9 mouse cellular contexts compared by ENCODE assay signal in genomic region chr8:75134603-75135391, GRCm38 (mm10). TPM values are rescaled to one million over a fixed set of nuclear protein-coding genes. Genes with fewer than 3 reads are reported as not detected.
DNase-seq lines count a peak whose midpoint lies in the region; ATAC-seq and TF ChIP-seq lines count a peak whose summit lies in the region.
"Had no signal": no experiment of that assay in that cellular context is flagged by ENCODE, and none has a peak within 500 bp of the region (broad histone marks: within the 10 kb centered on the region; RNA-seq: fewer than 3 reads in every experiment).

No protein-coding gene starts in this region.

- TF ChIP-seq CTCF in stomach, postnatal 0 days (IDR thresholded peaks at IDR 0.05; ENCODE audit: low read depth): no peak

- no peaks in the 10 kb centered on the region for H3K9me3 ChIP-seq in kidney, embryonic 15.5 days (replicated peaks)
- no peaks in the 10 kb centered on the region for H3K9me3 ChIP-seq in hindbrain, embryonic 16.5 days (ENCODE audit: control insufficient read depth, low read length)
- no peaks in the 10 kb centered on the region for H3K9me3 ChIP-seq in stomach, postnatal 0 days (ENCODE audit: control insufficient read depth, low read length)
- no peaks in the 10 kb centered on the region for H3K9me3 ChIP-seq in kidney, embryonic 16.5 days (ENCODE audit: low read length)
- H3K9me3 ChIP-seq: embryonic facial prominence, embryonic 13.5 days had no signal

- peaks cover 14% of the 10 kb centered on the region for H3K4me1 ChIP-seq in kidney, embryonic 15.5 days
- peaks cover 10% of the 10 kb centered on the region for H3K4me1 ChIP-seq in hindbrain, embryonic 16.5 days (ENCODE audit: control insufficient read depth, insufficient read depth, low read depth, low read length)
- H3K4me1 ChIP-seq in stomach, postnatal 0 days (replicated peaks; ENCODE audit: control insufficient read depth, insufficient read depth): no peaks in the 10 kb centered on the region
- 0 out of 2 replicates have a peak, but pooled peaks cover 15% of the 10 kb centered on the region for H3K4me1 ChIP-seq in kidney, embryonic 16.5 days (ENCODE audit: insufficient read depth, low read length)
- H3K4me1 ChIP-seq: embryonic facial prominence, embryonic 13.5 days had no signal

- 0 out of 2 replicates have a peak overlapping the region, but pooled peaks have one; percentile 9 for H3K27ac ChIP-seq in kidney, embryonic 15.5 days
- no peak overlapping the region for H3K27ac ChIP-seq in hindbrain, embryonic 16.5 days (ENCODE audit: low read depth, low read length)
- no peak overlapping the region for H3K27ac ChIP-seq in stomach, postnatal 0 days (replicated peaks)
- H3K27ac ChIP-seq in kidney, embryonic 16.5 days (ENCODE audit: low read length): no peak overlapping the region
- H3K27ac ChIP-seq: embryonic facial prominence, embryonic 13.5 days had no signal

- no peak for DNase-seq in kidney, adult 8-10 months
- DNase-seq in adrenal gland, postnatal 25 days: peak; percentile 31
- peak; percentile 39 for DNase-seq in lung, postnatal 14 days
- DNase-seq in stomach, postnatal 0 days (ENCODE audit: low spot score): peak; percentile 24

- WGBS in kidney, embryonic 15.5 days: 42% methylated on average over 2 of the region's 2 CpGs
- 34% methylated on average over 2 of the region's 2 CpGs for WGBS in hindbrain, embryonic 16.5 days
- 5% methylated on average over 2 of the region's 2 CpGs for WGBS in stomach, postnatal 0 days
- 63% methylated on average over 2 of the region's 2 CpGs for WGBS in kidney, embryonic 16.5 days

- no peak overlapping the region for H3K9ac ChIP-seq in kidney, embryonic 15.5 days
- H3K9ac ChIP-seq in hindbrain, embryonic 16.5 days (ENCODE audit: low read depth, low read length): no peak overlapping the region
- no peak overlapping the region for H3K9ac ChIP-seq in stomach, postnatal 0 days (ENCODE audit: low read length)
- H3K9ac ChIP-seq in kidney, embryonic 16.5 days (replicated peaks; ENCODE audit: low read length): no peak overlapping the region; the same call in 1 of the 2 replicates
- H3K9ac ChIP-seq: embryonic facial prominence, embryonic 13.5 days had no signal

- H3K27me3 ChIP-seq in kidney, embryonic 15.5 days: no peaks in the 10 kb centered on the region
- H3K27me3 ChIP-seq in hindbrain, embryonic 16.5 days (replicated peaks; ENCODE audit: control insufficient read depth, insufficient read depth, low read length): no peaks in the 10 kb centered on the region
- H3K27me3 ChIP-seq in stomach, postnatal 0 days (ENCODE audit: control insufficient read depth, insufficient read depth, low read length): no peaks in the 10 kb centered on the region
- H3K27me3 ChIP-seq in kidney, embryonic 16.5 days (ENCODE audit: insufficient read depth, low read length): no peaks in the 10 kb centered on the region
- H3K27me3 ChIP-seq: embryonic facial prominence, embryonic 13.5 days had no signal

- ATAC-seq in kidney, embryonic 15.5 days (replicated peaks; ENCODE audit: low FRiP score): peak; percentile 49
- ATAC-seq in frontal cortex, adult (ENCODE audit: low TSS enrichment): peak; percentile 74
- peak; percentile 81 for ATAC-seq in hindbrain, embryonic 16.5 days
- ATAC-seq in stomach, postnatal 0 days (ENCODE audit: low FRiP score, low TSS enrichment): peak; percentile 63; the same call in 1 of the 2 replicates
- ATAC-seq in kidney, embryonic 16.5 days (ENCODE audit: low FRiP score, low TSS enrichment): no peak; the same call in 1 of the 2 replicates

- H3K4me3 ChIP-seq in kidney, embryonic 15.5 days (replicated peaks): no peak overlapping the region
- no peak overlapping the region for H3K4me3 ChIP-seq in hindbrain, embryonic 16.5 days (ENCODE audit: low read length)
- no peak overlapping the region for H3K4me3 ChIP-seq in stomach, postnatal 0 days (ENCODE audit: low read depth, low read length)
- no peak overlapping the region for H3K4me3 ChIP-seq in kidney, embryonic 16.5 days (ENCODE audit: low read length)
- H3K4me3 ChIP-seq: embryonic facial prominence, embryonic 13.5 days had no signal

- TF ChIP-seq EP300 in stomach, postnatal 0 days (optimal IDR thresholded peaks at IDR 0.05): no peak

- H3K4me2 ChIP-seq in kidney, embryonic 15.5 days: no peak overlapping the region
- H3K4me2 ChIP-seq in hindbrain, embryonic 16.5 days (ENCODE audit: low read length): no peak overlapping the region
- H3K4me2 ChIP-seq in stomach, postnatal 0 days (replicated peaks; ENCODE audit: low read depth): no peak overlapping the region
- H3K4me2 ChIP-seq in kidney, embryonic 16.5 days (replicated peaks; ENCODE audit: low read depth, low read length): no peak overlapping the region
- H3K4me2 ChIP-seq: embryonic facial prominence, embryonic 13.5 days had no signal

- H3K36me3 ChIP-seq in kidney, embryonic 15.5 days: peaks cover 8% of the 10 kb centered on the region
- H3K36me3 ChIP-seq in hindbrain, embryonic 16.5 days (ENCODE audit: control insufficient read depth, insufficient read depth, low read length): no peaks in the 10 kb centered on the region
- no peaks in the 10 kb centered on the region for H3K36me3 ChIP-seq in stomach, postnatal 0 days (ENCODE audit: control insufficient read depth, insufficient read depth, low read length)
- H3K36me3 ChIP-seq in kidney, embryonic 16.5 days (ENCODE audit: insufficient read depth, low read length): no peaks in the 10 kb centered on the region; the same call in 1 of the 2 replicates

RNA-seq across cellular contexts. Expression of gene Mcm5, which starts 25.4 kb away (rescaled TPM):
- 173 and 194 TPM in 2 replicates for polyA plus RNA-seq in kidney, embryonic 15.5 days (2015; fragmentation: Nextera tagmentation; extraction: Ambion mirVana)
- 24.2 and 26.3 TPM in 2 replicates for total RNA-seq in adrenal gland, postnatal 25 days (2021)
- polyA plus RNA-seq in hindbrain, embryonic 16.5 days (2015; fragmentation: Nextera tagmentation; extraction: Ambion mirVana): 32.8 and 40.2 TPM in 2 replicates
- 29.2 and 29.4 TPM in 2 replicates for polyA plus RNA-seq in stomach, postnatal 0 days (2015; fragmentation: Nextera tagmentation; extraction: Ambion mirVana)
- polyA plus RNA-seq in kidney, embryonic 16.5 days (2015; fragmentation: Nextera tagmentation; extraction: Ambion mirVana): 189 and 191 TPM in 2 replicates

RNA-seq across cellular contexts. Expression of gene Hmox1, which starts 41.4 kb away (rescaled TPM):
- 37.9 and 40.1 TPM in 2 replicates for polyA plus RNA-seq in kidney, embryonic 15.5 days (2015; fragmentation: Nextera tagmentation; extraction: Ambion mirVana)
- 26.3 and 44.3 TPM in 2 replicates for total RNA-seq in adrenal gland, postnatal 25 days (2021)
- polyA plus RNA-seq in hindbrain, embryonic 16.5 days (2015; fragmentation: Nextera tagmentation; extraction: Ambion mirVana): 15.8 and 17.3 TPM in 2 replicates
- polyA plus RNA-seq in stomach, postnatal 0 days (2015; fragmentation: Nextera tagmentation; extraction: Ambion mirVana): 59.0 and 61.4 TPM in 2 replicates
- polyA plus RNA-seq in kidney, embryonic 16.5 days (2015; fragmentation: Nextera tagmentation; extraction: Ambion mirVana): 51.6 and 56.2 TPM in 2 replicates

Comparison
In these comparisons a context has a peak if more than half of its experiments do, and no peak if none do; other contexts are left out.
1. DNase-seq: peak in adrenal gland, postnatal 25 days (single experiment), lung, postnatal 14 days (single experiment) and stomach, postnatal 0 days (single experiment); none in kidney, adult 8-10 months (0 of 2).